ENCODE assay signal across 24 mouse cellular contexts in the genomic region with DNA sequence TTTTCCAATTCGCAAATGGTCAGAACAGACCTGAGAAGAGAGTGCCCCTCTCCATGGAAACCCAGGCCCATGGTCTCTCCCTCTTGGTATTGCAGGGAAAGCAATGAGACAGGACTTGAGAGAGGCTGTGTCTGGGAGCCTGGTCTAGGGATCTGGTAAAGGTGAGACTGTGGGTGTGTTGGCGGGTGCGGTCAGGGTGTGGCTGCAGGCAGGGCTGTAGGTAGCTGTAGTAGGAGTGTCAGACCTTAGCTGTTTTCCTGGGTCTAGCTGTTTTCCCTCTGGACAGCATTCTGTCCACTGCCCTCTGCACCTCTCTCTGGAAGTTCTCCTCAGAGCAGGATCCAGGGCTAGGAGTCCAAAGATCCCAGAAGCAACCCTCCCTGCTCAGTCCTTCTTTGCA.
"Had no signal": no experiment of that assay in that cellular context is flagged by ENCODE, and none has a peak within 500 bp of the region (broad histone marks: within the 10 kb centered on the region; RNA-seq: fewer than 3 reads in every experiment).

No protein-coding gene starts in this region.

- DNase-seq: liver, embryonic 13.5 days; liver, postnatal 0 days; lung, adult 2 months; lung, postnatal 14 days; lung, postnatal 36 days; midbrain, embryonic 14.5 days; retina, postnatal 1 day; right cerebral cortex, adult 18-20 months; right cerebral cortex, postnatal 25 days; right cerebral cortex, postnatal 4 days; spleen, adult 18-20 months; thymus, adult 2 months; thymus, postnatal 25 days; thymus, postnatal 4 days had no signal

- H3K27ac ChIP-seq: liver, embryonic 13.5 days; liver, embryonic 15.5 days; lung, embryonic 15.5 days; macrophage; midbrain, embryonic 10.5 days; midbrain, embryonic 12.5 days; neural tube, embryonic 12.5 days had no signal

- H3K9me3 ChIP-seq: liver, embryonic 13.5 days; liver, embryonic 15.5 days; lung, embryonic 15.5 days; midbrain, embryonic 10.5 days; midbrain, embryonic 12.5 days; neural tube, embryonic 12.5 days had no signal

- H3K36me3 ChIP-seq: lung, embryonic 15.5 days had no signal

- H3K9ac ChIP-seq: liver, embryonic 13.5 days; liver, embryonic 15.5 days; liver, postnatal 0 days; lung, embryonic 15.5 days; midbrain, embryonic 12.5 days; neural tube, embryonic 12.5 days had no signal

- H3K4me1 ChIP-seq: lung, embryonic 15.5 days; neural tube, embryonic 12.5 days had no signal

- H3K4me3 ChIP-seq: liver, embryonic 13.5 days; liver, embryonic 15.5 days; lung, embryonic 15.5 days; midbrain, embryonic 10.5 days; midbrain, embryonic 12.5 days; myocyte; neural tube, embryonic 12.5 days had no signal

- ATAC-seq: liver, postnatal 0 days; lung, postnatal 0 days; midbrain, embryonic 16.5 days had no signal

- H3K4me2 ChIP-seq: liver, embryonic 11.5 days; liver, embryonic 13.5 days; liver, embryonic 15.5 days; lung, embryonic 15.5 days; midbrain, embryonic 12.5 days; neural tube, embryonic 12.5 days had no signal

- H3K27me3 ChIP-seq: liver, embryonic 13.5 days; liver, embryonic 15.5 days; lung, embryonic 15.5 days; midbrain, embryonic 12.5 days; neural tube, embryonic 12.5 days had no signal
